Mouse (Mus musculus): ENCODE measurements around the gene M1ap. TPM values are rescaled to one million over a fixed set of nuclear protein-coding genes. Genes with fewer than 3 reads are reported as not detected.

Gene M1ap
- total RNA-seq, 1 experiment: 6.8 TPM

- Histone ChIP-seq H3K9ac (ENCODE audit: insufficient read depth, low read depth, low read length, poor library complexity, severe bottlenecking) (peak overlapping the region; percentile 93), H3K27ac (ENCODE audit: insufficient read depth, low read depth, low read length, poor library complexity, severe bottlenecking) (peak overlapping the region; percentile 75), H3K9me3 (ENCODE audit: control insufficient read depth, insufficient read depth, low read depth, low read length) (no peaks in the 10 kb centered on the region), H3K4me3 (ENCODE audit: insufficient read depth in 1 of 2, low read depth in 1 of 2, low read length in 2 of 2, poor library complexity in 1 of 2, severe bottlenecking in 1 of 2) (peak overlapping the region; percentile 83 to 90), H3K36me3 (ENCODE audit: control insufficient read depth, insufficient read depth, low read length, poor library complexity, severe bottlenecking) (peaks cover 2% of the 10 kb centered on the region), H3K4me1 (ENCODE audit: control insufficient read depth in 2 of 2, insufficient read depth in 2 of 2, low read length in 2 of 2, poor library complexity in 1 of 2) (0 out of 4 replicates have a peak, but pooled peaks cover 0 to 2% of the 10 kb centered on the region in 2 experiments)
- in situ Hi-C loops (cut with MboI; ENCODE audit: low sequenced_read_pairs in 2 of 2, unreplicated experiment in 2 of 2): no loop called here
- TF ChIP-seq ZNF384 (IDR thresholded peaks at IDR 0.05; ENCODE audit: low read depth, low read length): no peak
- TF ChIP-seq CHD2 (IDR thresholded peaks at IDR 0.05; ENCODE audit: low read depth, low read length): no peak
- TF ChIP-seq ZC3H11A (IDR thresholded peaks at IDR 0.05; ENCODE audit: borderline replicate concordance, low read depth, low read length): no peak
- peak; percentile 97 for DNase-seq (ENCODE audit: low read depth, low spot score)
Measured at GRCm38 (mm10) chr6:83078324-83078858, 131.7 kb downstream of the M1ap start.

Other genes with a start within 250 kb of the M1ap start
- gene Pole4, start 241.5 kb upstream of the M1ap start, total RNA-seq (2012; rRNA removed): 83.0 and 103 TPM in 2 replicates
- gene Hk2, start 172.4 kb upstream of the M1ap start, total RNA-seq (2012; rRNA removed): 155 and 204 TPM in 2 replicates
- gene Sema4f, start 7.1 kb upstream of the M1ap start, total RNA-seq (2012; rRNA removed): 2.3 and 3.5 TPM in 2 replicates
- gene Dok1, start 86.6 kb downstream of the M1ap start, total RNA-seq (2012; rRNA removed): 8.5 and 14.9 TPM in 2 replicates
- 2.3 and 3.4 TPM in 2 replicates for gene Loxl3, start 87.3 kb downstream of the M1ap start, total RNA-seq (2012; rRNA removed)
- 152 and 242 TPM in 2 replicates for gene Aup1, start 107.6 kb downstream of the M1ap start, total RNA-seq (2012; rRNA removed)
- 66.8 and 80.3 TPM in 2 replicates for gene Htra2, start 108.4 kb downstream of the M1ap start, total RNA-seq (2012; rRNA removed)
- gene Dqx1, start 110.9 kb downstream of the M1ap start, total RNA-seq (2012; rRNA removed): 3.7 and 5.6 TPM in 2 replicates
- 0.58 TPM in 1 of 2 replicates, not detected in the other for gene Tlx2, start 123.4 kb downstream of the M1ap start, total RNA-seq (2012; rRNA removed)
- 12.7 and 14.7 TPM in 2 replicates for gene Pcgf1, start 131.0 kb downstream of the M1ap start, total RNA-seq (2012; rRNA removed)
- gene Lbx2, start 139.5 kb downstream of the M1ap start, total RNA-seq (2012; rRNA removed): 0.42 and 0.62 TPM in 2 replicates
- gene Ccdc142, start 154.7 kb downstream of the M1ap start, total RNA-seq (2012; rRNA removed): 4.6 and 4.7 TPM in 2 replicates
- 1.3 and 1.8 TPM in 2 replicates for gene Gm42688, start 154.7 kb downstream of the M1ap start, total RNA-seq (2012; rRNA removed)
- 50.5 and 53.9 TPM in 2 replicates for gene Mrpl53, start 162.1 kb downstream of the M1ap start, total RNA-seq (2012; rRNA removed)
- gene Mogs, start 168.6 kb downstream of the M1ap start, total RNA-seq (2012; rRNA removed): 42.3 and 92.6 TPM in 2 replicates
- 47.5 and 63.8 TPM in 2 replicates for gene Wbp1, start 174.7 kb downstream of the M1ap start, total RNA-seq (2012; rRNA removed)
- gene Ino80b, start 178.5 kb downstream of the M1ap start, total RNA-seq (2012; rRNA removed): 19.2 and 21.2 TPM in 2 replicates
- gene Rtkn, start 188.6 kb downstream of the M1ap start, total RNA-seq (2012; rRNA removed): 20.0 and 32.4 TPM in 2 replicates
- 3.7 and 4.3 TPM in 2 replicates for gene Wdr54, start 209.5 kb downstream of the M1ap start, total RNA-seq (2012; rRNA removed)
- 0.31 and 0.53 TPM in 2 replicates for gene 1700003E16Rik, start 209.5 kb downstream of the M1ap start, total RNA-seq (2012; rRNA removed)
- 40.6 and 41.7 TPM in 2 replicates for gene Dctn1, start 219.0 kb downstream of the M1ap start, total RNA-seq (2012; rRNA removed)

Data from ES-E14 (cell line).